Mouse (Mus musculus) liver, embryonic 14.5 days (tissue): Measurements from ENCODE around the gene Rac2. TPM values are rescaled to one million over a fixed set of nuclear protein-coding genes. Genes with fewer than 3 reads are reported as not detected.

ENCODE experiments used
- ATAC-seq: fragments of 200-750 bp; cut with Nextera tagmentation; 2 replicates; pipeline ENCODE4 v1.8.0; 2017; ENCODE audit warnings: moderate number of reproducible peaks, mild to moderate bottlenecking, moderate library complexity; ENCODE audit not compliant: insufficient read depth
- DNase-seq, 3 experiments: peaks; one replicate each; pipeline ENCODE4 v3.0.0-alpha.2; 2012 to 2013; ENCODE audit warnings: low read depth in 3 of 3, low spot score in 3 of 3
- H3K27ac ChIP-seq: fragments of 300-500 bp; sonication (generic); 2 replicates; pipeline ENCODE4 v1.5.1; 2014; ENCODE audit warnings: moderate library complexity, mild to moderate bottlenecking, control low read depth, inconsistent platforms
- H3K27me3 ChIP-seq: fragments of 300-500 bp; sonication (generic); 2 replicates; pipeline ENCODE4 v1.6.1; 2014; ENCODE audit warnings: mild to moderate bottlenecking, low read length, moderate library complexity; ENCODE audit not compliant: control insufficient read depth, insufficient read depth
- H3K36me3 ChIP-seq: fragments of 300-500 bp; sonication (generic); replicated peaks from 2 replicates; pipeline ENCODE4 v1.6.1; 2014; ENCODE audit warnings: low read depth; ENCODE audit not compliant: control insufficient read depth, insufficient read depth
- H3K4me1 ChIP-seq, 2 experiments: fragments of 200-500 bp in 1 of 2; fragments of 300-500 bp in 1 of 2; sonication (generic) in 1 of 2; replicated peaks; 2 replicates each; pipeline ENCODE4 v1.6.1; 2012 to 2014; ENCODE audit warnings: antibody characterized with exemption in 1 of 2, inconsistent platforms in 1 of 2, low read length in 1 of 2; ENCODE audit not compliant: control insufficient read depth in 2 of 2, insufficient read depth in 2 of 2
- H3K4me2 ChIP-seq: fragments of 300-500 bp; sonication (generic); 2 replicates; pipeline ENCODE4 v1.6.1; 2014; ENCODE audit warnings: low read depth, mild to moderate bottlenecking, control low read depth, moderate library complexity
- H3K4me3 ChIP-seq, 2 experiments: fragments of 200-500 bp in 1 of 2; fragments of 300-500 bp in 1 of 2; sonication (generic) in 1 of 2; 2 replicates each; pipeline ENCODE4 v1.5.1; 2012 to 2014; ENCODE audit warnings: low read depth in 2 of 2, low read length in 2 of 2, mild to moderate bottlenecking in 2 of 2, control low read depth in 1 of 2, inconsistent platforms in 1 of 2, moderate library complexity in 1 of 2; ENCODE audit not compliant: insufficient read depth in 1 of 2
- H3K9ac ChIP-seq: fragments of 300-500 bp; sonication (generic); replicated peaks from 2 replicates; pipeline ENCODE4 v1.6.1; 2014; ENCODE audit warnings: mild to moderate bottlenecking, control low read depth, moderate library complexity
- H3K9me3 ChIP-seq: fragments of 300-500 bp; sonication (generic); 2 replicates; pipeline ENCODE4 v1.6.1; 2016; ENCODE audit warnings: low read length, mixed read lengths; ENCODE audit not compliant: control insufficient read depth
- CTCF ChIP-seq: IDR thresholded peaks from 2 replicates; pipeline ENCODE4 v1.5.1; 2016; ENCODE audit warnings: antibody characterized with exemption, low read depth, control low read depth
- EP300 ChIP-seq: IDR thresholded peaks from 2 replicates; pipeline ENCODE4 v1.6.1; 2016; ENCODE audit warnings: antibody characterized with exemption, low read depth
- WGBS: fragments of 180-500 bp; shearing (Covaris S2); extraction: QIAGEN DNeasy Blood & Tissue Kit; methylation state at CpG from one replicate; pipeline ENCODE4 v1.1.7; 2014; ENCODE audit not compliant: insufficient replicate concordance; 5-methylcytosine and 5-hydroxymethylcytosine counted together
- polyA plus RNA-seq, 2 experiments: library from polyadenylated mRNA; depleted of rRNA in 1 of 2; stranded (reverse) in 1 of 2; unstranded in 1 of 2; fragments of >200 nt; fragmentation: Nextera tagmentation in 1 of 2; extraction: Ambion mirVana in 1 of 2; gene quantifications; 2 replicates each; pipeline versions ENCODE4 v1.2.1 to v1.2.3; 2012 to 2014

Gene Rac2
- polyA plus RNA-seq, 2 experiments = 57.5 to 117 TPM

GRCm38 (mm10) chr15:78527973-78528372 lies 44.6 kb downstream of the Rac2 start:
- WGBS = 44% methylated on average over 7 of the region's 7 CpGs
- DNase-seq (no peak), ATAC-seq (no peak)
- TF ChIP-seq CTCF (no peak), EP300 (no peak)
- H3K36me3 ChIP-seq = no peaks in the 10 kb centered on the region
- H3K9ac ChIP-seq = no peak overlapping the region
- no peak overlapping the region for H3K4me3 ChIP-seq
- no peak overlapping the region for H3K4me2 ChIP-seq
- H3K4me1 ChIP-seq = peaks cover 0 to 1% of the 10 kb centered on the region in 2 experiments; a peak in 2 of 4 replicates
- no peaks in the 10 kb centered on the region; the same call in 1 of the 2 replicates for H3K27me3 ChIP-seq
- no peaks in the 10 kb centered on the region for H3K9me3 ChIP-seq
- no peak overlapping the region for H3K27ac ChIP-seq

DNA sequence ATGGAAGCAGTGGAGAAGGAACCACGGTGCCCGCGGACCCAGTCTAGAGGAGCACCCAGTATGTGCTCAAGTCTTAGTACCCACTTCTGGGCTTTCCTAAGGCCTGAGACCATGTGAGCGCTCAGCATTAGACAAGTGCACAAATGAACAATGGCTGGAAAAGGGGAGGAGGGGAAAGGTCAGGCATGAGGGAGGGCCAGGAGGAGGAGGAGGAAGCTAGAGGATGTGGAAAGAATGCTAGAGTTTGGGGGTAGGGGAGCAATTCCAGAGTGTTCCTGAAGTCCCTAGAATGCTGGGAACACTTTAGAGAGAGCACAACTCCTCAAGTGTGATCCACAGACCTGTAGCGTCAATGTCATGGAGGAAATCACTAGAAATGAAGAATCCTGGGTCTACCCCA lies 48.4 kb downstream of the Rac2 start:
- no peak overlapping the region for H3K9ac ChIP-seq
- ATAC-seq (no peak), DNase-seq (no peak)
- H3K4me2 ChIP-seq = no peak overlapping the region
- no peak overlapping the region for H3K4me3 ChIP-seq
- H3K27ac ChIP-seq = no peak overlapping the region
- H3K9me3 ChIP-seq = no peaks in the 10 kb centered on the region
- WGBS = 83% methylated on average over 5 of the region's 5 CpGs
- H3K36me3 ChIP-seq = no peaks in the 10 kb centered on the region
- no peaks in the 10 kb centered on the region for H3K27me3 ChIP-seq
- H3K4me1 ChIP-seq = peaks cover 0 to 4% of the 10 kb centered on the region in 2 experiments; a peak in 1 of 4 replicates
- TF ChIP-seq CTCF (no peak), EP300 (no peak)

- H3K4me1 ChIP-seq = 0 out of 4 replicates have a peak, but pooled peaks cover 0 to 4% of the 10 kb centered on the region in 2 experiments
- H3K27ac ChIP-seq = no peak overlapping the region
- no peak for DNase-seq
- no peak overlapping the region for H3K4me2 ChIP-seq
- H3K27me3 ChIP-seq = no peaks in the 10 kb centered on the region
- TF ChIP-seq CTCF (no peak), EP300 (no peak)
- 40% methylated on average over 6 of the region's 6 CpGs for WGBS
- H3K9me3 ChIP-seq = no peaks in the 10 kb centered on the region
- H3K9ac ChIP-seq = no peak overlapping the region
- H3K36me3 ChIP-seq = no peaks in the 10 kb centered on the region
- no peak for ATAC-seq
- H3K4me3 ChIP-seq = no peak overlapping the region
Observed at GRCm38 (mm10) chr15:78521892-78522291, 50.7 kb downstream of the Rac2 start.

- Histone ChIP-seq H3K36me3 (no peaks in the 10 kb centered on the region), H3K27ac (no peak overlapping the region), H3K4me3 (no peak overlapping the region), H3K9ac (no peak overlapping the region), H3K4me1 (0 out of 4 replicates have a peak, but pooled peaks cover 0 to 4% of the 10 kb centered on the region in 2 experiments), H3K4me2 (no peak overlapping the region), H3K9me3 (no peaks in the 10 kb centered on the region), H3K27me3 (no peaks in the 10 kb centered on the region)
- ATAC-seq (no peak), DNase-seq (no peak)
- TF ChIP-seq EP300 (no peak), CTCF (no peak)
- 52% methylated on average over 8 of the region's 8 CpGs for WGBS
Observed at GRCm38 (mm10) chr15:78521331-78521730, 51.3 kb downstream of the Rac2 start.

DNA sequence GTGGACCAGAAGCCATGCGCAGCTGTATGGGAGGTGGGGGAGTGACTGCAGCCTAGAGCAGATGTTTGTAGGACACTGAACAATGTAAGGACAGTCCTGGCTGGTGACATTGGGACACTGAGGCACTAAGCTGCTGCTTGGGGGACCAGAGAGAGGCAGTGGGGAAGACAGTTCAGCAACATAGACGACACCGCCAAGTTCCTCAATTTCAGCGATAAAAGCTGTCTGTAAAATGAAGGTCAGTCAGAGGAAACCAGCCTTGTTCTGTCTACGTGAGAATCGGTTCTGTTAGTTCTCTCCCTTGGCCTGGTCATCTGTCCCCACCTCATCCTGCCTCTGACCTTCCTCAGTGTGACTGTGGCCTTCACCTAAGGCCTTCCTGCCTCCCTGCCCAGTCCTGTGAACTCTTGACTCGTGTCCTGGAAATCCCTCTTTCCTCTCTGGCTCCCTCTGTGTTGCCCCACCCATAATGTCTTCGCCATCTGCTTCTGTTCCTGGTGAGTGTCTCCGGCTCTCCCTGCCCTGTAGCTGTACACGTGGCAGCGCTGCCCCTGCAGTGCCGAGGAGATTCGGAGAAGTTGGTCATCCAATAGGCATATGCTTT lies 52.4 kb downstream of the Rac2 start:
- 0 out of 4 replicates have a peak, but pooled peaks cover 0 to 4% of the 10 kb centered on the region in 2 experiments for H3K4me1 ChIP-seq
- no peak overlapping the region for H3K9ac ChIP-seq
- WGBS = 37% methylated on average over 13 of the region's 13 CpGs
- no peak overlapping the region for H3K27ac ChIP-seq
- no peak overlapping the region for H3K4me3 ChIP-seq
- DNase-seq (no peak), ATAC-seq (no peak)
- no peaks in the 10 kb centered on the region for H3K27me3 ChIP-seq
- TF ChIP-seq CTCF = no peak
- no peak for TF ChIP-seq EP300
- no peaks in the 10 kb centered on the region for H3K36me3 ChIP-seq
- H3K9me3 ChIP-seq = no peaks in the 10 kb centered on the region
- no peak overlapping the region for H3K4me2 ChIP-seq
